Mouse (Mus musculus) ES-E14 (cell line): ENCODE measurements around the gene Phf2. TPM values are rescaled to one million over a fixed set of nuclear protein-coding genes. Genes with fewer than 3 reads are reported as not detected.

Experiments
- DNase-seq: peaks from one replicate; pipeline ENCODE4 v3.0.0-alpha.2; 2013; ENCODE audit warnings: low read depth, low spot score
- H3K27ac ChIP-seq: 2 replicates; pipeline ENCODE4 v1.5.1; 2012; ENCODE audit warnings: low read depth, mild to moderate bottlenecking, low read length, moderate library complexity, mixed read lengths; ENCODE audit not compliant: poor library complexity, insufficient read depth, severe bottlenecking
- H3K36me3 ChIP-seq: 2 replicates; pipeline ENCODE4 v1.6.1; 2012; ENCODE audit warnings: mild to moderate bottlenecking, low read length, moderate library complexity, mixed read lengths; ENCODE audit not compliant: control insufficient read depth, poor library complexity, insufficient read depth, severe bottlenecking
- H3K4me1 ChIP-seq, 2 experiments: fragments of 150-350 bp in 1 of 2; sonication (generic) in 1 of 2; 2 replicates each; pipeline ENCODE4 v1.6.1; 2012; ENCODE audit warnings: low read length in 2 of 2, mild to moderate bottlenecking in 1 of 2, mixed read lengths in 1 of 2; ENCODE audit not compliant: control insufficient read depth in 2 of 2, insufficient read depth in 2 of 2, poor library complexity in 1 of 2
- H3K4me3 ChIP-seq, 2 experiments: fragments of 150-350 bp in 1 of 2; sonication (generic) in 1 of 2; 2 replicates each; pipeline ENCODE4 v1.5.1; 2012; ENCODE audit warnings: low read length in 2 of 2, low read depth in 1 of 2, mild to moderate bottlenecking in 1 of 2, mixed read lengths in 1 of 2; ENCODE audit not compliant: insufficient read depth in 1 of 2, poor library complexity in 1 of 2, severe bottlenecking in 1 of 2
- H3K9ac ChIP-seq: 2 replicates; pipeline ENCODE4 v1.6.1; 2012; ENCODE audit warnings: low read depth, mild to moderate bottlenecking, low read length, mixed read lengths; ENCODE audit not compliant: poor library complexity, insufficient read depth, severe bottlenecking
- H3K9me3 ChIP-seq: fragments of 150-350 bp; sonication (generic); 2 replicates; pipeline ENCODE4 v1.6.1; 2012; ENCODE audit warnings: low read depth, mild to moderate bottlenecking, low read length; ENCODE audit not compliant: control insufficient read depth, insufficient read depth
- CHD2 ChIP-seq: IDR thresholded peaks from 2 replicates; pipeline ENCODE4 v1.6.1; 2014; ENCODE audit warnings: mild to moderate bottlenecking, low read depth, low read length, inconsistent platforms
- HCFC1 ChIP-seq: IDR thresholded peaks from 2 replicates; pipeline ENCODE4 v1.6.1; 2012; ENCODE audit warnings: low read length, inconsistent platforms, borderline replicate concordance; ENCODE audit not compliant: insufficient read depth
- MAFK ChIP-seq: IDR thresholded peaks from 2 replicates; pipeline ENCODE4 v1.6.1; 2014; ENCODE audit warnings: mild to moderate bottlenecking, low read depth, low read length, inconsistent platforms; ENCODE audit not compliant: insufficient read depth
- ZC3H11A ChIP-seq: IDR thresholded peaks from 2 replicates; pipeline ENCODE4 v1.6.1; 2012; ENCODE audit warnings: low read depth, mild to moderate bottlenecking, inconsistent platforms, low read length, borderline replicate concordance
- ZNF384 ChIP-seq: IDR thresholded peaks from 2 replicates; pipeline ENCODE4 v1.6.1; 2012; ENCODE audit warnings: low read depth, low read length, inconsistent platforms
- in situ Hi-C, 2 experiments: fragments of 600-800 bp; cut with MboI; formaldehyde crosslinking; loops; one replicate each; pipeline ENCODE4 v1.15.1; 2025; ENCODE audit warnings: low sequenced_read_pairs in 2 of 2, inconsistent platforms in 1 of 2; ENCODE audit not compliant: unreplicated experiment in 2 of 2
- total RNA-seq: library from RNA; depleted of rRNA; stranded (reverse); fragments of 300-350 nt; gene quantifications from 2 replicates; pipeline ENCODE4 v1.2.3, GENCODE M21; 2012

Gene Phf2
- total RNA-seq, 1 experiment, result 3.8 TPM

DNA sequence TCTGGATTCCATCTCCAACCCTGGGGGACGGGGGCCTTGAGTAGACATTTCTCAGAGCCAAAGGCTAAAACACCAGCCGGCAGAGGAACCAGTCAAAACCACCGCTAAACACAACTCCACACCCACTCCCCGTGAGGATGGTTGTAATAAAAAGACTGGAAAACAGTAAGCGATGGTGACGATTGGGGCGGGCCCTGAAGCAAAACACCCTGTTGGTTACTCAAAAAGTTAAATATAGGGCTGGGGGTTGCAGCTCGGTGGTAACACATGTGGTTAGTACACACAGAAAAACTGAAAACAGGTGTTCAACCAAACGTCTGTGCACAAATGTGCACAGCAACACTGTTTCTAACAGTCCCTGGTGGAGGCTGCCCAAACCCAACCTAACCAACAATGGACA is 7.4 kb downstream of the Phf2 start:
- H3K4me3 ChIP-seq, result no peak overlapping the region
- H3K36me3 ChIP-seq, result no peaks in the 10 kb centered on the region
- H3K27ac ChIP-seq, result no peak overlapping the region
- DNase-seq, result no peak
- in situ Hi-C loops, result no loop called here
- no peak overlapping the region for H3K9ac ChIP-seq
- peaks cover 0 to 2% of the 10 kb centered on the region in 2 experiments; a peak in 1 of 4 replicates for H3K4me1 ChIP-seq
- H3K9me3 ChIP-seq, result no peaks in the 10 kb centered on the region
- TF ChIP-seq CHD2 (no peak), HCFC1 (no peak), ZNF384 (no peak), ZC3H11A (no peak), MAFK (no peak)

- H3K36me3 ChIP-seq, result no peaks in the 10 kb centered on the region
- H3K27ac ChIP-seq, result no peak overlapping the region
- no peak overlapping the region for H3K9ac ChIP-seq
- no peaks in the 10 kb centered on the region for H3K9me3 ChIP-seq
- no peak overlapping the region for H3K4me3 ChIP-seq
- in situ Hi-C loops, result no loop called here
- TF ChIP-seq MAFK (no peak), CHD2 (no peak), HCFC1 (no peak), ZC3H11A (no peak), ZNF384 (no peak)
- peaks cover 4 to 6% of the 10 kb centered on the region in 2 experiments; a peak in 2 of 4 replicates for H3K4me1 ChIP-seq
- DNase-seq, result no peak
Measured at GRCm38 (mm10) chr13:48861913-48862312, 9.0 kb downstream of the Phf2 start.

- H3K27ac ChIP-seq, result no peak overlapping the region
- no peak overlapping the region for H3K9ac ChIP-seq
Measured at GRCm38 (mm10) chr13:48858779-48859178, 12.1 kb downstream of the Phf2 start.

GRCm38 (mm10) chr13:48858054-48858453 is 12.9 kb downstream of the Phf2 start:
- H3K27ac ChIP-seq, result no peak overlapping the region

More at GRCm38 (mm10) chr13:48858779-48859178, 12.1 kb downstream of the Phf2 start:
- no peak overlapping the region for H3K4me3 ChIP-seq
- no peaks in the 10 kb centered on the region for H3K9me3 ChIP-seq
- H3K4me1 ChIP-seq, result peaks cover 4 to 10% of the 10 kb centered on the region in 2 experiments; a peak in 2 of 4 replicates
- DNase-seq, result no peak
- in situ Hi-C loops, result no loop called here
- H3K36me3 ChIP-seq, result no peaks in the 10 kb centered on the region; the same call in 1 of the 2 replicates
- no peak for TF ChIP-seq ZC3H11A
- TF ChIP-seq MAFK, result no peak
- TF ChIP-seq HCFC1, result no peak
- TF ChIP-seq ZNF384, result no peak
- TF ChIP-seq CHD2, result no peak

More at GRCm38 (mm10) chr13:48858054-48858453, 12.9 kb downstream of the Phf2 start:
- Histone ChIP-seq H3K9me3 (no peaks in the 10 kb centered on the region), H3K36me3 (no peaks in the 10 kb centered on the region; the same call in 1 of the 2 replicates), H3K9ac (no peak overlapping the region), H3K4me3 (no peak overlapping the region), H3K4me1 (peaks cover 4 to 8% of the 10 kb centered on the region in 2 experiments; a peak in 2 of 4 replicates)
- in situ Hi-C loops, result no loop called here
- TF ChIP-seq ZC3H11A, result no peak
- no peak for TF ChIP-seq ZNF384
- TF ChIP-seq MAFK, result no peak
- no peak for TF ChIP-seq HCFC1
- no peak for TF ChIP-seq CHD2
- DNase-seq, result no peak
